Mouse (Mus musculus): Measurements from ENCODE around the gene Htt.
"Not testable (repeated sequence)": the region's sequence is repeated elsewhere in the genome, so short reads cannot be mapped to it uniquely, and the experiment has no call there.

DNA sequence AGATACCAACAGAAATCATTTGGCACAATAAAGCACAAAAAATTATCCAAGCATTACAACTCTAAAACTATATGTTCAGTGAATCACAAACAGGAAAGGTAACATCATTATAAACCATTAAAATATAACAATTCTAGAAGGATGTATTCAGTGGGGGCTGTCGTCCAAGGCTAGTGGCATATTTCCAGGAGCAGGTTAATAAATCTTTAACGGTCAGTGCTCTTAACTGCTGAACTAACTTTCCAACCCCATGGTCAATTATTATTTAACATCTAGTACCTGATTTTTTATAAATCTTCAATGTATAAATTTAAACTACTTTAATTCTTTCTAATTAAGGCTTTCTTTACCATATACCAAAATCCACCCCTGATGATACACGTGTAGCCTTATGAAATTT is 47.2 kb upstream of the Htt start:
- TF ChIP-seq POLR2A, CTCF (IDR thresholded peaks at IDR 0.05; ENCODE audit: insufficient read depth, low read depth, low read length): not testable (repeated sequence)

All from olfactory bulb, adult 2 months (tissue).